ENCODE assay signal across 8 mouse cellular contexts in genomic region chr15:81936679-81937078, GRCm38 (mm10). TPM values are rescaled to one million over a fixed set of nuclear protein-coding genes. Genes with fewer than 3 reads are reported as not detected.
DNase-seq lines count a peak whose midpoint lies in the region; ATAC-seq and TF ChIP-seq lines count a peak whose summit lies in the region.

Gene Csdc2 (plus strand): TSS chr15:81936759.

- peaks cover 3% of the 10 kb centered on the region for H3K27me3 ChIP-seq in heart, embryonic 11.5 days (ENCODE audit: control insufficient read depth, insufficient read depth, low read length)
- no peaks in the 10 kb centered on the region for H3K27me3 ChIP-seq in kidney, postnatal 0 days (ENCODE audit: insufficient read depth, low read length)
- H3K27me3 ChIP-seq in liver, embryonic 14.5 days (ENCODE audit: control insufficient read depth, insufficient read depth, low read length), result peaks cover 20% of the 10 kb centered on the region

- TF ChIP-seq EP300 in liver, embryonic 14.5 days (IDR thresholded peaks at IDR 0.05; ENCODE audit: low read depth), result no peak

- DNase-seq in frontal cortex, adult 2 months (ENCODE audit: extremely low spot score in 1 of 2, low spot score in 1 of 2), result peak in 1 of 2 experiments; percentile 72
- no peak for DNase-seq in frontal cortex, postnatal 25 days (ENCODE audit: low spot score in 2 of 2)
- DNase-seq in kidney, postnatal 0 days (ENCODE audit: low spot score), result peak; percentile 76
- DNase-seq in liver, embryonic 14.5 days (ENCODE audit: low read depth in 3 of 3, low spot score in 3 of 3), result no peak
- peak; percentile 55 for DNase-seq in ovary, postnatal 36 days (ENCODE audit: low spot score)
- no peak for DNase-seq in thymus, postnatal 36 days

- H3K27ac ChIP-seq in cortical plate, adult 2 months (ENCODE audit: insufficient read depth, low read length), result peak within 1 kb of the TSS; percentile 73
- peak within 1 kb of the TSS; percentile 57 for H3K27ac ChIP-seq in heart, embryonic 11.5 days (ENCODE audit: low read depth, low read length)
- peak within 1 kb of the TSS; percentile 87 for H3K27ac ChIP-seq in kidney, postnatal 0 days
- no peak within 1 kb of the TSS for H3K27ac ChIP-seq in liver, embryonic 14.5 days

- no peaks in the 10 kb centered on the region for H3K9me3 ChIP-seq in heart, embryonic 11.5 days (replicated peaks; ENCODE audit: control insufficient read depth, low read length)
- no peaks in the 10 kb centered on the region for H3K9me3 ChIP-seq in kidney, postnatal 0 days (replicated peaks; ENCODE audit: low read length)
- no peaks in the 10 kb centered on the region for H3K9me3 ChIP-seq in liver, embryonic 14.5 days (ENCODE audit: control insufficient read depth, low read length)

- peak within 1 kb of the TSS; percentile 61 for H3K9ac ChIP-seq in heart, embryonic 11.5 days (ENCODE audit: low read depth, low read length)
- peak within 1 kb of the TSS; percentile 56 for H3K9ac ChIP-seq in kidney, postnatal 0 days (ENCODE audit: low read depth, low read length)
- H3K9ac ChIP-seq in liver, embryonic 14.5 days (replicated peaks), result no peak within 1 kb of the TSS

- TF ChIP-seq POLR2A in cortical plate, adult 2 months (IDR thresholded peaks at IDR 0.05; ENCODE audit: extremely low read depth, insufficient read depth, low read length), result peak; percentile 78; the same call in 1 of the 2 replicates

- peak within 1 kb of the TSS; percentile 79 for H3K4me3 ChIP-seq in cortical plate, adult 2 months (ENCODE audit: insufficient read depth, low read length)
- H3K4me3 ChIP-seq in heart, embryonic 11.5 days (ENCODE audit: low read depth, low read length), result peak within 1 kb of the TSS; percentile 46
- peak within 1 kb of the TSS; percentile 42 for H3K4me3 ChIP-seq in kidney, postnatal 0 days (replicated peaks; ENCODE audit: low read depth, low read length)
- H3K4me3 ChIP-seq in liver, embryonic 14.5 days (ENCODE audit: insufficient read depth in 1 of 2, low read depth in 2 of 2, low read length in 2 of 2), result peak within 1 kb of the TSS; percentile 2 to 13; a peak in 3 of 4 replicates

- ATAC-seq in heart, embryonic 11.5 days (replicated peaks; ENCODE audit: insufficient number of reproducible peaks, low FRiP score, low TSS enrichment), result no peak; the same call in 1 of the 2 replicates
- peak; percentile 47 for ATAC-seq in kidney, postnatal 0 days (replicated peaks; ENCODE audit: low FRiP score, low read depth)
- no peak for ATAC-seq in liver, embryonic 14.5 days (ENCODE audit: insufficient read depth)

- no peak for TF ChIP-seq CTCF in cortical plate, adult 2 months (IDR thresholded peaks at IDR 0.05; ENCODE audit: extremely low read depth, insufficient read depth, low read length)
- TF ChIP-seq CTCF in kidney, postnatal 0 days (IDR thresholded peaks at IDR 0.05; ENCODE audit: low read depth), result peak; percentile 47
- peak; percentile 32; the same call in 1 of the 2 replicates for TF ChIP-seq CTCF in liver, embryonic 14.5 days (IDR thresholded peaks at IDR 0.05; ENCODE audit: low read depth)

- H3K4me1 ChIP-seq in cortical plate, adult 2 months (ENCODE audit: control insufficient read depth, insufficient read depth, low read length), result peaks cover 8% of the 10 kb centered on the region
- peaks cover 12% of the 10 kb centered on the region; the same call in 1 of the 2 replicates for H3K4me1 ChIP-seq in heart, embryonic 11.5 days (ENCODE audit: control insufficient read depth, insufficient read depth, low read length)
- H3K4me1 ChIP-seq in kidney, postnatal 0 days (replicated peaks; ENCODE audit: insufficient read depth, low read length), result peaks cover 25% of the 10 kb centered on the region
- peaks cover 0 to 11% of the 10 kb centered on the region in 2 experiments; a peak in 3 of 4 replicates for H3K4me1 ChIP-seq in liver, embryonic 14.5 days (replicated peaks; ENCODE audit: control insufficient read depth in 2 of 2, insufficient read depth in 2 of 2, low read length in 1 of 2)

- peak within 1 kb of the TSS; percentile 67 for H3K4me2 ChIP-seq in heart, embryonic 11.5 days
- H3K4me2 ChIP-seq in kidney, postnatal 0 days (ENCODE audit: low read length), result peak within 1 kb of the TSS; percentile 63
- peak within 1 kb of the TSS; percentile 31 for H3K4me2 ChIP-seq in liver, embryonic 14.5 days (ENCODE audit: low read depth)

- WGBS in heart, embryonic 11.5 days (ENCODE audit: insufficient replicate concordance), result 2% methylated on average over 12 of the region's 12 CpGs
- WGBS in kidney, postnatal 0 days, result 0% methylated on average over 12 of the region's 12 CpGs
- WGBS in liver, embryonic 14.5 days (ENCODE audit: insufficient replicate concordance), result 9% methylated on average over 12 of the region's 12 CpGs

- H3K36me3 ChIP-seq in heart, embryonic 11.5 days (ENCODE audit: control insufficient read depth, insufficient read depth, low read length), result no peaks in the 10 kb centered on the region
- H3K36me3 ChIP-seq in kidney, postnatal 0 days (ENCODE audit: insufficient read depth, low read length), result no peaks in the 10 kb centered on the region
- H3K36me3 ChIP-seq in liver, embryonic 14.5 days (replicated peaks; ENCODE audit: control insufficient read depth, insufficient read depth, low read depth), result no peaks in the 10 kb centered on the region

RNA-seq across cellular contexts. Expression of gene Csdc2, which starts in this region (rescaled TPM):
- polyA plus RNA-seq in frontal cortex, adult 2 months (2012; rRNA removed), result 228 and 277 TPM in 2 replicates
- 111 and 115 TPM in 2 replicates for polyA plus RNA-seq in cortical plate, adult 2 months (2012; rRNA removed)
- 6.7 and 6.8 TPM in 2 replicates for polyA plus RNA-seq in heart, embryonic 11.5 days (2014; fragmentation: Nextera tagmentation; extraction: Ambion mirVana)
- polyA plus RNA-seq in kidney, postnatal 0 days (2015; fragmentation: Nextera tagmentation; extraction: Ambion mirVana), result 20.4 and 23.1 TPM in 2 replicates
- polyA plus RNA-seq in liver, embryonic 14.5 days (2012; rRNA removed), result 0.45 and 0.70 TPM in 2 replicates
- 0.52 and 0.58 TPM in 2 replicates for polyA plus RNA-seq in liver, embryonic 14.5 days (2014; fragmentation: Nextera tagmentation; extraction: Ambion mirVana)

Comparison
In these comparisons a context has a peak if more than half of its experiments do, and no peak if none do; other contexts are left out.
1. DNase-seq: peak in kidney, postnatal 0 days (single experiment) and ovary, postnatal 36 days (single experiment); none in frontal cortex, postnatal 25 days (0 of 2), liver, embryonic 14.5 days (0 of 3) and thymus, postnatal 36 days (0 of 2).
2. H3K4me3 ChIP-seq: peak in every context shown above with its lines; median percentile 79 in cortical plate, adult 2 months; 46 in heart, embryonic 11.5 days; 42 in kidney, postnatal 0 days; 8 in liver, embryonic 14.5 days.
3. Peak in every context shown above with its lines, with median percentiles within 50 percentile points of each other: H3K4me2 ChIP-seq.